Mouse (Mus musculus): ENCODE results near the gene Dhrs7c. TPM values are rescaled to one million over a fixed set of nuclear protein-coding genes. Genes with fewer than 3 reads are reported as not detected.
A peak's percentile ranks its signal among the peaks of the same experiment; 100 is the strongest.

Gene Dhrs7c
- total and polyA plus RNA-seq, 2 experiments from 2014 or later = 0.23 TPM; not detected in 1

DNA sequence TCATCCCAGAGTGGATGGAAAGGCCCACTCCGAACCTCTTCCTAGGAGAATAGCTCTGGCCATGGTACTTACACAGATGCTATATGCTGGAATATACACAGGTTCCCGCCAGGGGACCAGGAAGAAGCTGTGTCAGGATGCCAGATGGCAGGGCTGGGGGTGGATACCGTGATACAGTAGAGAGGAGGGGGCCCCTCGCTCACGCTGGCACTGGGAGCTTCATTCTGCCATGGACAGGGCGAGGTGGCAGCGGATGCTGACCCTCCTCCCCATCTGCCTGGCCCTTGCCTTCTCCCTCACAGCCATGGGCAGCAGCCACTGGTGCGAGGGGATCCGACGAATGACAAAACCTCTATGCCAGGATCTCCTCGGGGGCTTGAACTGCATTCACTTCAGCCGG, 23.6 kb upstream of the Dhrs7c start, which contains the start of gene Gsg1l2:
Gene Gsg1l2 (plus strand): TSS at position 230 of the 400 bp plus-strand sequence.
- Histone ChIP-seq H3K4me2 (ENCODE audit: low read depth, low read length, poor library complexity, severe bottlenecking) (no peak within 1 kb of the TSS), H3K4me3 (ENCODE audit: low read depth, low read length) (no peak within 1 kb of the TSS), H3K9ac (replicated peaks; ENCODE audit: low read length, poor library complexity, severe bottlenecking) (no peak within 1 kb of the TSS), H3K27ac (ENCODE audit: low read depth, low read length) (no peak within 1 kb of the TSS), H3K27me3 (ENCODE audit: insufficient read depth, low read length) (no peaks in the 10 kb centered on the region), H3K36me3 (ENCODE audit: insufficient read depth, low read length) (no peaks in the 10 kb centered on the region), H3K9me3 (ENCODE audit: low read length) (no peaks in the 10 kb centered on the region), H3K4me1 (ENCODE audit: insufficient read depth, low read length) (no peaks in the 10 kb centered on the region)
- WGBS = 85% methylated on average over 12 of the region's 12 CpGs
- no peak for TF ChIP-seq CTCF (IDR thresholded peaks at IDR 0.05)
- ATAC-seq (ENCODE audit: low FRiP score) (no peak), DNase-seq (ENCODE audit: low spot score) (peak; percentile 27)

DNA sequence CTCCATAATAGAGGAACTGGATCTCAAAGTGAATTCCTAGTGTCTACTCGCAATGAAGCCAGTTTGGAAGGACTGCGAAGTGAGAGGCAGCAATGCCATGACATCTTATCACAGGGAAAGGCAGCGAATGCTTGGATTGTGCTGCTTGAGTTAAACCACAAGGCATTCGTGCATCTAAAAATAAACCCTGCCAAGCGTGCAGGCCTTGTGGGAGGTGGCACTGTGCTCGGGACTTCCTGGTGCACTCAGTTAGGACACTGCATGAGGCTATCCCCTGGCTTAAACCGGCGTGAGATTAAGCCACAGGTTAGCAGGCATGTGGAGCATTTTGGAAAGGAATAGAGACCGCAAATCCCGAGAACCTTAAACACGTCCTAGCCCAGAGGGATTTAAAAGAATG, 7.8 kb upstream of the Dhrs7c start:
- Histone ChIP-seq H3K36me3 (ENCODE audit: insufficient read depth, low read length) (no peaks in the 10 kb centered on the region), H3K9ac (replicated peaks; ENCODE audit: low read length, poor library complexity, severe bottlenecking) (no peak overlapping the region), H3K4me1 (ENCODE audit: insufficient read depth, low read length) (no peaks in the 10 kb centered on the region), H3K27ac (ENCODE audit: low read depth, low read length) (no peak overlapping the region), H3K4me3 (ENCODE audit: low read depth, low read length) (no peak overlapping the region), H3K9me3 (ENCODE audit: low read length) (no peaks in the 10 kb centered on the region), H3K4me2 (ENCODE audit: low read depth, low read length, poor library complexity, severe bottlenecking) (no peak overlapping the region), H3K27me3 (ENCODE audit: insufficient read depth, low read length) (no peaks in the 10 kb centered on the region)
- TF ChIP-seq CTCF (IDR thresholded peaks at IDR 0.05) = no peak
- ATAC-seq (ENCODE audit: low FRiP score) (no peak), DNase-seq (ENCODE audit: low spot score) (no peak)
- 78% methylated on average over 11 of the region's 11 CpGs for WGBS

DNA sequence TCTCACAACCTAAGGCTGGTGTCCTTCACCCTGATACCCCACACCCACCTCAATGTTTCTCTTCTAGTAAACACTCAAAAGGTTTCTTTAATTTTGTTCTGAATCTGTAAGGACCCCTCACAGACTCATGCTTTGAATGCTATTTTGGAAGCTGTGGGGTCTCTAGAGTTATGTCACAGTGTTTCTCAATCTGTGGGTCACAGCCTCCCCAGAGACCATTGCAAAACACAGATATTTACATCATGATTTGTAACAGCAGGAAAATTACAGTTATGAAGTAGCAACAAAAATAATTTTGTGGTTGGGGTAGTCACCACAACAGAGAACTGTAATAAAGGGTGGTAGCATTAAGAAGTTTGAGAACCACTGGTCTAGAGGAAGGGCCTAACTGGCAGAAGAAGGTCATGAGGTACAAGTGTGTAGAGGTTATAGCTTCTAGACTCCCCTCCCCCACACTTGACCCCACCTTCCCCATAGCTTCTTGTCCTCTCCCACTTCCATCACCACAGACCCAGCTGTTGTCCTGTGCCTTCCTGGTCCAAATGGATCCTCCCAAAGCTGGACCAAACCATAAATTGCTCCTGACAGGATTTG, 2.2 kb downstream of the Dhrs7c start:
- H3K36me3 ChIP-seq (ENCODE audit: insufficient read depth, low read length) = no peaks in the 10 kb centered on the region
- H3K4me1 ChIP-seq (ENCODE audit: insufficient read depth, low read length) = no peaks in the 10 kb centered on the region
- H3K27ac ChIP-seq (ENCODE audit: low read depth, low read length) = no peak overlapping the region
- no peak for DNase-seq (ENCODE audit: low spot score)
- TF ChIP-seq CTCF (IDR thresholded peaks at IDR 0.05) = no peak
- H3K9me3 ChIP-seq (ENCODE audit: low read length) = no peaks in the 10 kb centered on the region
- no peak for ATAC-seq (ENCODE audit: low FRiP score)
- H3K4me3 ChIP-seq (ENCODE audit: low read depth, low read length) = no peak overlapping the region
- H3K9ac ChIP-seq (replicated peaks; ENCODE audit: low read length, poor library complexity, severe bottlenecking) = no peak overlapping the region
- no peak overlapping the region for H3K4me2 ChIP-seq (ENCODE audit: low read depth, low read length, poor library complexity, severe bottlenecking)
- no peaks in the 10 kb centered on the region for H3K27me3 ChIP-seq (ENCODE audit: insufficient read depth, low read length)

DNA sequence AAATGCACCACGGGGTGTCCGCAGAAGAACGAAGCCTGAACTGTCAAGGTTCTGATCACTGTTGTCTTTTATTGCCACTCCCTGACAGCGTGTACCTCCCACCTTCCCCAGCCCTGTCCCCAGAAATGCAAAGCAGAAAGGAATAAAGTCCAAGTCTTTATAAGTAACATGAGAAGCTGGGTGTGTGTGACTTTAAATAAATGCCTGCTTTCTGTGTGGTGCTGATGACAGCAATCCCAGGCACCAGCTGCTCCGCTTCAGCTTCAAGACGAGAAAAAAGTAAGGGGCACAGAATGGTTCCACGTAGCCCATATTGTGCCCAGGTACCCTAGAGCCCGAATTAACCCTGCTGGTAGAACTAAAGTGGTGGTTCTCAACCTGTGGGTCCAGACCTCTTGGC, 3.2 kb downstream of the Dhrs7c start:
- WGBS = 79% methylated on average over 8 of the region's 8 CpGs
- Histone ChIP-seq H3K27me3 (ENCODE audit: insufficient read depth, low read length) (no peaks in the 10 kb centered on the region), H3K4me1 (ENCODE audit: insufficient read depth, low read length) (no peaks in the 10 kb centered on the region), H3K4me3 (ENCODE audit: low read depth, low read length) (no peak overlapping the region), H3K9me3 (ENCODE audit: low read length) (no peaks in the 10 kb centered on the region), H3K9ac (replicated peaks; ENCODE audit: low read length, poor library complexity, severe bottlenecking) (no peak overlapping the region), H3K36me3 (ENCODE audit: insufficient read depth, low read length) (no peaks in the 10 kb centered on the region), H3K4me2 (ENCODE audit: low read depth, low read length, poor library complexity, severe bottlenecking) (no peak overlapping the region), H3K27ac (ENCODE audit: low read depth, low read length) (no peak overlapping the region)
- no peak for TF ChIP-seq CTCF (IDR thresholded peaks at IDR 0.05)
- ATAC-seq (ENCODE audit: low FRiP score) = no peak
- DNase-seq (ENCODE audit: low spot score) = no peak

- DNase-seq (ENCODE audit: low spot score) (no peak), ATAC-seq (ENCODE audit: low FRiP score) (no peak)
- no peaks in the 10 kb centered on the region for H3K36me3 ChIP-seq (ENCODE audit: insufficient read depth, low read length)
- no peaks in the 10 kb centered on the region for H3K4me1 ChIP-seq (ENCODE audit: insufficient read depth, low read length)
- H3K27me3 ChIP-seq (ENCODE audit: insufficient read depth, low read length) = no peaks in the 10 kb centered on the region
- H3K4me3 ChIP-seq (ENCODE audit: low read depth, low read length) = no peak overlapping the region
- H3K9me3 ChIP-seq (ENCODE audit: low read length) = no peaks in the 10 kb centered on the region
- H3K9ac ChIP-seq (replicated peaks; ENCODE audit: low read length, poor library complexity, severe bottlenecking) = no peak overlapping the region
- TF ChIP-seq CTCF (IDR thresholded peaks at IDR 0.05) = peak; percentile 26; the same call in 1 of the 2 replicates
- WGBS = 97% methylated on average over 1 of the region's 1 CpGs
- H3K27ac ChIP-seq (ENCODE audit: low read depth, low read length) = no peak overlapping the region
- no peak overlapping the region for H3K4me2 ChIP-seq (ENCODE audit: low read depth, low read length, poor library complexity, severe bottlenecking)
Measured at GRCm38 (mm10) chr11:67805538-67805937, 7.6 kb downstream of the Dhrs7c start.

GRCm38 (mm10) chr11:67806832-67807597, 9.0 kb downstream of the Dhrs7c start:
- no peak overlapping the region for H3K4me3 ChIP-seq (ENCODE audit: low read depth, low read length)
- H3K4me2 ChIP-seq (ENCODE audit: low read depth, low read length, poor library complexity, severe bottlenecking) = no peak overlapping the region

More at GRCm38 (mm10) chr11:67806832-67807597, 9.0 kb downstream of the Dhrs7c start:
- WGBS = 88% methylated on average over 11 of the region's 11 CpGs
- no peak for TF ChIP-seq CTCF (IDR thresholded peaks at IDR 0.05)
- H3K9ac ChIP-seq (replicated peaks; ENCODE audit: low read length, poor library complexity, severe bottlenecking) = no peak overlapping the region
- no peak for ATAC-seq (ENCODE audit: low FRiP score)
- no peaks in the 10 kb centered on the region for H3K4me1 ChIP-seq (ENCODE audit: insufficient read depth, low read length)
- no peaks in the 10 kb centered on the region for H3K36me3 ChIP-seq (ENCODE audit: insufficient read depth, low read length)
- H3K9me3 ChIP-seq (ENCODE audit: low read length) = no peaks in the 10 kb centered on the region
- DNase-seq (ENCODE audit: low spot score) = no peak
- no peaks in the 10 kb centered on the region for H3K27me3 ChIP-seq (ENCODE audit: insufficient read depth, low read length)
- no peak overlapping the region for H3K27ac ChIP-seq (ENCODE audit: low read depth, low read length)
